Mouse (Mus musculus) heart, postnatal 4 days (tissue): ENCODE measurements at regions not wholly inside any gene's neighbourhood (a gene's known extent, or its start where the extent isn't known, plus 50 kb on each side); places are given as distances from the start of the nearest gene placed in this dataset.

ENCODE experiments used
- DNase-seq: peaks from one replicate; pipeline ENCODE4 v3.0.0; 2021

DNA sequence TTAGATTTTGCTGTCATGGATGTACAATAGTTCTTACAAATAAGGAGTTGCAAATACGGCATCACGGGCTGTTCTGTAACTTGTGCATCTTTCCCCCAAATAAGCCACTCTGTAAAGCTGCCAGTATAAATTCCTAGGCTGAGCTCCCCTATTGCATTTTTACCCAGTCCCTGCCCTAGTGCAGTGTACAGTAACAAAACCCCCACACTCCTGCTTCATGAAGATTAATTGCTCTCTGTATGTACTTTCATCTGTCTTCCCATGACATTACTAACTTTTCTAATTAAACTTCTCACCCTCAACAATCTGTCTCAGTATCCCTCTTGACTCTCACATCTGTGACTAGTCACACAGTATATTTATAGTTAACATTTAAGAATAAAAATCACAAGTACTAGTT lies 73.4 kb downstream of the Tm4sf1 start:
- no peak for DNase-seq

DNA sequence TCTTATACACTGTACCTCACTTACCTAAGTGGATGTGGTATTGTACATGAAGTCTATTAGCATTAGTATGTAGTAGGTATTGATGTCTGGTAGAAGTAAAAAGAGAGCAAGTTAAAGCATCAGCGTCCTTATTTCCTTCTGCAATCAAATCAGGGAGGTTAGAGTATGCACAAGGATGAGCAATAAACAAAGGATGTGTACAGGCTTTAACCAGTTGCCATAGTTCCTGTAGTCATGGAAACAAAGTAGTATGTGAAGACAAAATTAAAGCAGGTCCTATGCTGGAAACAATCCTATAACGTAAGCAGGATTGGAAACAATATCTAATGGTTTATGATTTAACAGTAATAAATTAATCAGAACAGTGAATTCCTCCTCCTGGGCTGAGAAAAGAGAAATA lies 78.0 kb downstream of the Tm4sf1 start:
- DNase-seq, result no peak

DNA sequence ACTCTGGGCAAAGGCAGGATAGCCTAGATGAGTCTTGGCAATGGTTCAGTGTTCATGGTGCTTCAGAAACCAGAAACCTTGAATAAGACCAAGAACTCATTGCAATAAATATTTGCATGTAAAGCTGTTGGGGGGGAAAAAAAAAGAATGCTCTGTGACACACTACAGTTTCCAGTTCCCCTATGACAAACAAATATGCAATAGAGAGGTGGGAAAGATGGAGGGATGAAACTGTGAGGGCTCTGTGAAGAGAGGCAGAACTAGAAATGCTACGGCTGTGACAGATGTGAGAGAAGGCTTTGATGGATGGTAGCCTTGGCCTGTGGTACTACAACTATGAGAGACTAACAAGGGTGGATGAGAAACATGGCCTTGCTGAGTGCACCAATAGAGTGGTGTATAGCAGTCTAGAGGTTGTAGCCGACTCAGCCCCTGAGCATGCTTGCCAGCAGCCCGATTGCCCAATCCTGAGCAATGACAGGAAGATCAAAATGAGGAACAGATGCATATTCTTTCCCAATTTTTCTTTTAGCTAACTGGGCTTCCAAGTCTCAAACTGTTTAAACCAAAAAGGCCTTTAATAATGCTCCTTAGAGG lies 79.4 kb downstream of the Tm4sf1 start:
- DNase-seq, result no peak

DNA sequence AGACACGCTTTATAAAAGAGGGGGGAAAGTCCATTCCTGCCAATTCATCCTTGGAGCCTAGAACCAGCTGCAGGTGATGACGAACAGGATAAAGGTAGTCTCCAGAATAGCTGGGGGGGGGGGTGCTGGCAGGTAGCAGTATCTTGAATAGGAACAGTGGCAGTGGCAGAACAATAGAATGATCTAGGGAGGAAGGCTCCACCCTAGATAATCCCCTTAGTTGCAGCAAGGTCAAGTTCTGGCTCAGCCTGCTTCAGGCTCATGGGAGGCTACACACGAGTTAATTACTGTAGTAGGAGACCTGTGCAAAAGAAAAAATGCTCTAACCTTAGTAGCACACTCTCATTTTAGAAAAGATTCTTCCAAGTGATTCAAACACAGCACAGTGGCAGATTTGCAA lies 83.4 kb downstream of the Tm4sf1 start:
- no peak for DNase-seq

DNA sequence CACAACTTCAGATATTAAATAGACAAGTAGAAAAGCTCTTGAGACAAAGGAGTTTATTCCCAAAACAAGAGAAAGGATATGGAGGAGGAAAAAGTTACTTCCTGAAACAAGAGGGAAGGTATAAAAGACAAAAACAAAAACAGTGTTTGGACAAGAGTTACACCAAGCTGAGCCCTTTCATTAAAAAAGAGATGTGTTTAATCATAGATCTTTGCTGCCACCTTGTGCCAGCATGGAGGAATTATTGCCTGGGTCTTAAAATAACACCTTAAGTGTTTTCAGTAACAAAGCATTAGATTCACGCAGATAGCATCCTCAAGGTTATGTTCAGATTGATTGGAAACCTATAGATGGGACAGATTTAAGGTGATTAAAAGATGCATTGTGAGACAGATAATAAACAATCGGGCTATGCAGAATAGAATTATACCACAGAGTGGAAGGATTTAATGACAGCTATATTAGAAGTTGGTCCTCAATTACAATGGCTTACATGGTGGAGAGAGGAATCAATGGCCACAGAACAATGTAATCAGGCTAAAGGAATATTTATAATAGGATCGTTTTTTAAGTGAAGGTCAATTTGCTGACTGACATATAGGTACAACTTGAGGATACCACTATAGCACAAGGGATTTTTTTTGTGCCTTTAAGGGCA lies 97.6 kb downstream of the Tm4sf1 start:
- peak; percentile 49 for DNase-seq

DNA sequence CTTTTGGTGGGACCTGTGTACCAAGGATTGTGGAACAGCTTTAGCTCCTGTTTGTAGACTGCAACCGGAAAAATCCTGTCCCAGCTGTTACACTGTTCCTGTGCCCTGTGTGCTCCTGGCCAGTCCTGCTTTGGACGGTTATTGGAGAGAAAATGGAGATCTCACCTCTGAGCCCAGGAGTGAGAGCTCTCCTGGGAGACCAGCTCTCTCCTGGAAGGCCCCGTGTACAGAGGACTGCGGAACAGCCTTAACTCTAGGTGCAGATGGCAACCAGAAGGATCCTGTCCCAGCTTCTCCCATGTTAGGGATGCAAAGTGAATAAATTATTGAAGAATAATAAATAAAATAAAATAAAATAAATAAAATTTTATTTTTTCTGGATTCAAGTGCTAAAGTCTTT lies 98.4 kb downstream of the Tm4sf1 start:
- no peak for DNase-seq

DNA sequence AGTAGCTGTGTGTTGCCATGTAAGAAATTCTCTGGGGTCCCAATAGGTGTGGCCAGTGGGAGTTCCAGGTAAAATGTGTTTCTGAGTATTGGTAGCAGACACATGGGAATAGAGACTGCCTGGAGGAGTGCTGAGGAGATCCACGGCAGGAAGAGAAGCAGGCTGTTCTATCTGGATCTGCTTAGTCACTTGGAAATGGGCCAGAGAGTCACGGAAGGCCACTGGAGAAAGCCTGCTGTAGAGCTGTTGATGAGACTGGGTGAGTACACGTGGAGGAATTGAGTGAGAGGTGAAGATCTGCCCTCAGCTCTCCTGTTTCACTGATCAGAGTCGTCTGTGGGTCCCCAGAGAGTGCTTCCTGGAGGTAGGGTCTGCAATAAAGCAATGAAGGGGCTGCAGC lies 120.2 kb downstream of the Tm4sf1 start:
- DNase-seq, result peak; percentile 7

DNA sequence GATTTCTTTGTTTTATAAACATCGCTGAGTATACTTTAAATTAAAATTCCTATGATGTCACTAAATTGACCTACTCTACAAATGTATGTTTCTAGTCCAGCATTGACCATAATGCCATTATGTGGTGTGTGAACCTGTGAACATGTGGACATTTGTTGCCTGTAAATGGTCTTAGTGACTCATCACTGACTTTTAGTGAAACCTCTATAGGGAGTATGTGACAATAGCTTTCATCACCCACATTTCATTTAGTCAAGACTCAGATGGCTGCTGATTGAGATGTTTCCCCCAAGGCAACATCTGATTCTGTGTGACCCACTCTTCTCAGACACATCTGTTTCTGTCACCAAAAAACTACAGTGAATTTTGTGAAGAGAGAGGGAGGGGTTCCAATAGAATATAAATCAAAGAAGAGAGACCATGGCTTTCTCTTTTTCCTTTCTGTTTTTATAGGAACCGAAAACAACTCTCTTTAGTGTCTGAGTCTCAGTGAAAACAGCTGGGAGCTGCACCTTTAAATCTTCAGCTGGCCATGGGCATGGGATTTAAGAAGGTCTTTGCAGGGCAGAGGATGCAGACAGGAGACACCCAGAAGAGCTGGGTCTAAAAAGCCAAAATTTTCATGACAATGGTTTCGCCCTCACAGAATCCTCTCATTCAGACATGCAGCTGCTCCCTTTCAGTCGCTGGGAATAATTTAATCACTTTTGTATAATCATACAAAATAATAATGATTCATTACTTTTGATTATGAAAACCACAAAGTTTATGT lies 148.4 kb downstream of the Tm4sf1 start:
- no peak for DNase-seq

DNA sequence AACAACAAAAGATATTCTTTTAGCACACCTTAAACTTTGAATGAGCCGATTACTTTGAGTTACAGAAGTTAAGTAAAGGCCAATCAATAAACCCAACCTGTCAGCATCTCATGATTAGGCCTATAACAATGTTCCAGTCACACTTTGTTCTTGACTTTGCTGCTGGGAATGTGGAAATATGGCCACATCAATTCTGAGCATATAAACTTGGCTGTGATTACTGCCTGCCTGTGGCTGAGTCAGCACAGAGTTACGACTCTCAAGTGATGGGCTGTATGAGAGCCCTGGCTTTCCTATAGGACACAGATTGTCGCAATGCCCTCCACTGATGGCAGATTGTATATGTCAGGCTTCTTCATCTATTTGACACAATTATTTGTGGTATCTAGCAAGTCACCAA lies 152.6 kb downstream of the Tm4sf1 start:
- DNase-seq, result no peak

DNA sequence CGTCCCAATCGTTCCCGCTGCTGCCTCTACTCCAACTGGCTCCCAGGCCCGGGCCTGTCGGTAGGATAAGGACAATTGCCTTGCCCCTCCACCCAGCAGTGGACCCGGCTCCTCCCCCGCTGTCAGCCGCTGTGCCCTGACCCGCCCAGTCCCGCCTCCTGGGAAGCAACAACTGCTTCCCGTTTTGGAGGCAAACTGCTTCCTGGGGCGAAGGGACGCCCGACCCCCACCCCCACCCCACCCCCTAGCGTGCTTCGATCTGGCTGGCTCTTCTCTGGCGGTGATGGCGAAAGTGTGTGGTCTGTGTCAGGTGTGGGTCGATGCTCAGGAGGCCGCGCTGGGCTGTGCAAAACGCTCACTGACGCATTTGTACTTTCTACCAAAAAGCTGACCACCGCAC lies 164.9 kb downstream of the Tm4sf1 start:
- peak; percentile 36 for DNase-seq

DNA sequence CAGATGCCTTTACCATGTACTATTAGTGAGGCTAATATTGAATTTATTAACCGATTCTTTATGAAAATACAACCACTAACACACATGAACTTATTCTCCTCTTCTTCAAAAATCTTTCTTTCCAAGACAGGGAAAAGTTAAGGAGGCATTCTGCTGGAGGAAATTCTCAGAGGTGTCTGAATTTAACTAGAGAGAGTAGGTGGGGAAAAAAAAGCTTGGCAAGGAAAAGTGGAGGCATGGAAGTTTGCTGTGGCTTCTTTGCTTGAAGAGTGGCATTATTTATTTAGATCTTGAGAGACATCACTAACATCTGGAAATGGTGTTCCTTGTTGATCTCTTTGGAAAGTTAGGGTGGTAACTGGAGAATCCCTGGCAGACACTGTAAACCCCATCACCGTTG lies 173.2 kb downstream of the Tm4sf1 start:
- no peak for DNase-seq

DNA sequence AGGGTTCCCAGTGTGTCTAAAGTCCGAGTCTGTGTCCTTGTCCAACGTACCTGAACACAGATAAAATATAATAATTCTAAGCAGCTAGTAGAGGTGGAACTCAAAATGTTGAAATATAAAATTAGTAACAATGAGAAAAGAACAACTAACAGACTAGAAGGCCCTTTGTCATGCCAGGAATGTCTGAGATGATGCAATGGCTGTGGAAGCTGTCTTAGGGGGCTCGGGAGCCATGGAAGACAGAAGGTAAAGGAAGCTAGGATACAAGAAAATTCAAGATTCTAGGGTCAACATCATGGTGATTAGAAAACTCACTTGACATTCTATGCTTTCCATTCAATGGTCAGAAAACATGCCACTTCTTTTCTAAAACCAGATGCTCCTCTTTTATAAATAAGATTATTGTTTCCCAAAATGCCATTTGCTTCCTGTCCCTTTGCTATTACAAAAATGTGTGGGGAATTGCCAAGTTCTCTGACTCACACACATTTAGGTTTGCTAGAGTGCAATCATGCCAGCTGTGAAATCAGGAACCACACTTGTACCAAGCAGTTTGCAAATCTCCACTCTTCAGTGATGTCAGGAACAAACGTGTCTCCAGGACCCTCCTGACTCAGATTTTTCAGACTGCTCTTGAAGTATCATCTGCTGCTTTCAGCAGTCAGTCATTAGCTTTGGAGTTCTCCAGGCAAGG lies 175.8 kb downstream of the Tm4sf1 start:
- DNase-seq, result no peak

DNA sequence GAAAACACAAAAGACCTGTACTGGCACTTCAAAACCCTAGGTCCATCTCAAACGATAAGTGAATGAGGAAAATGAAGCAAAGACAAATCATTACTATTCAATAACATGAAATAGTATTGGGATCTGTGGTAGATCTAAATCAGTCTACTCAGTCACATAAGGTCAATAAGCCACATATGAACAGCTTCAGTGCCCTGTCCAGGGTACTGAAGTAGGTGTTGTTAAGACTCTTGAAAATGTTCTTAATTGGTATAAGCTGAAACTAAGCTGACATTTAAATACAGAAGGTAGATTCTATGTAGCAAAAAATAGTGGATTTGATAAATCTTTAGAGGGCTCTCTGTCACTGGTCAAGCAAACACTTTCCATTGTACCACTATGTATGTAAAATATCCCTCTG lies 183.8 kb downstream of the Tm4sf1 start:
- no peak for DNase-seq

DNA sequence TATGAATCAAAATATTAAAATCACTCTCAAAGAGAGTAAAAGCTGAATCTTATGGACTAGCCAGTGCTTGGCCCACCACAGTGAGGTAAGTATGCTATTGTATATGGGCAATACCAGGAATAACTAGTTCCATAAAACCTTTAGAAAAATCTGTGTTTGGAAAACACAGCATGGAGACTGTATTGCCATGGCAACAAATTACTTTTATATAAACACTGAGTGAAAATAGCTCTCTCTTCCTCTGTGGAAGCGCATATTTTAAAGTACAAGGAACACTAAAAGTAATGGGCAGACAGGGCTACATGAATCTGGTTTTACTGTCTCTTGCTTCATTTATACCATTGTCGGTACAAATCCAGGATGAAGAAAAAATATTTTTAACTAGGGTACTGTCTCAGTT lies 199.5 kb downstream of the Tm4sf1 start:
- no peak for DNase-seq

DNA sequence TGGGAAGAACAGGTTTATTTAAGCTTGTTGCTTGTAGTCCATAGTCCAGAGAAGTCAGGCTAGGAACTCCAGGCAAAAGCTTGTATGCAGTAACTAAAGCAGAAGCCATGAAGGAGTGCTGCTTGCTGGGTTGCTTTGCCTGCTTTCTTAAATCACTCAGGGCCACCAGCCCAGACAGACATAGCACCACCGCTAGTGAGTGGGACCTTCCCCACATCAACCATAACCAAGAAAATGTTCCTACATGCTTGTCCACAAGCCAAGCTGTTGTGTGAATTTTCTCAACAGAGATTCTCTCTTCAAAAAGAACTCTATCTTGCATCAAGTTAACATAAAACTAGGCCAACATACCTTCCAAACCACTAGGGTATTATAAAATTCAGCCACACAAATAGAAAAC lies 201.3 kb downstream of the Tm4sf1 start:
- DNase-seq, result no peak

DNA sequence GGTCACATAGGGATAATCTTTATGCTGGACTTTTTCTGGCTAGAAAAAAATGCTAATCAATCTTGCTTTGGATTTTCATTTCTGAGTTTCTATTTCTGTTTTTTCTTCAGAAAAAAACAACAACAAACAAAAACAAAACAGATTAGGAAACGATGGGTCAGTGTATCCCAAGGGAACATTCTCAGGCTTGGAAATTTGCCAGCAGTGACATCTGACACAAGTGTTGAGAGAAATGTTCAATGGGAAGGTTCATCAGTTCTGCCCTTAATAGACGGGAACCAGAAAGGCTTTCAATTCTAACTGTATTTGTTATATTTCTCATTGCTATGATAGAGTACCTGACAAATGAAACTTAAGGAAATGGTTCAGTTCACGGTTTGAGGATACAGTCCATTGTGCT lies 206.9 kb downstream of the Tm4sf1 start:
- DNase-seq, result no peak

DNA sequence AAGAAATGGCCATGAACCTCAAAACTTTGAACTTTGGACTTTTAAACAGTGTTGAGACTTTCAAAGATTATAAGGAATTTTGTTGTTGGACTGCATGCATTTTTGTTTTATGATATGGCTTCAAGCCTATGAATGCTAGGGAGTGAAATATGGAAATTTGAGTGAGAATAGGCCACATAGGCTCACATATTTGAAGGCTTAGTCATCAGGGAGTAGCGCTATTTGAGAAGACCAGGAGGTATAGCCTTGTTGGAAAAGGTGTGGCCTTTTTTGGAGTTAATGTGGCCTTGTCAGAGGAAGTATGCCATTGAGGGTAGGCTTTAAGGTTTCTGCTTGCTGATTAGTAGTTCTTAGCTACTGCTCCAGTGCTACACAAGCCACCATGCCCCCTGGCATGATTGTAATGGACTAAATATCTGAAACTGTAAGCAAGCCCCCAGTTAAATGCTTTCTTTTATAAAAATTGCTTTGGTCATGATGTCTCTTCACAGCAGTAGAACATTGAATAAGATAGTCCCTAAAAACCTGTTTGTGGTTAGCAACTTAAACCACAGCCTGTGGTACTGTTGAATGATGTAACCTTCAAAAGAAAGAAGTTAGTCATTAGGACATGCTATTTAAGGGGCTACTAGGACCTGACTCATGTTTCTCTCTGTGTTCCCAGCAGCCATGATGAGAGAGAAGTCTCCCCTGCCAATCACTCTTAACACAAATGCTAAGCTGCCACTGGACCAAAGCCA lies 208.4 kb downstream of the Tm4sf1 start:
- DNase-seq, result no peak

DNA sequence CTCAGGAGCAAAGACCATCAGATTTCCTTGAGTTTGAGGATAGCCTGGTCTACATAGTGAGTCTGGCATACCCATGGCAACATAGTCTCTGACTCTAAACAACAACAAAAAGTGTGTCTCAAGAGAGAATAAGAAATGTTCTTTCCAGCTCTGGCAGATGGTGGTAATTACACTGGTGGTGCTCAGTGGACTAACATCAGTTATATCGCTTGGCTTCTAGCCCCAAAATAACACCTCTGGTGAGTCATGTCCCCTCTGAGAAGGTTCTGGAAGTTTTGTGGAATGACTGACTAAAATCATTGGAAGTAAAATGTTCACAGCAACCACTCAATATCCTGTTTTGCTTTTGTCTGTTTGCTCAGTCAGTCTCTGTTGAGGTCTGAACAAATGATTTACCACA lies 227.3 kb downstream of the Tm4sf1 start:
- DNase-seq, result no peak

DNA sequence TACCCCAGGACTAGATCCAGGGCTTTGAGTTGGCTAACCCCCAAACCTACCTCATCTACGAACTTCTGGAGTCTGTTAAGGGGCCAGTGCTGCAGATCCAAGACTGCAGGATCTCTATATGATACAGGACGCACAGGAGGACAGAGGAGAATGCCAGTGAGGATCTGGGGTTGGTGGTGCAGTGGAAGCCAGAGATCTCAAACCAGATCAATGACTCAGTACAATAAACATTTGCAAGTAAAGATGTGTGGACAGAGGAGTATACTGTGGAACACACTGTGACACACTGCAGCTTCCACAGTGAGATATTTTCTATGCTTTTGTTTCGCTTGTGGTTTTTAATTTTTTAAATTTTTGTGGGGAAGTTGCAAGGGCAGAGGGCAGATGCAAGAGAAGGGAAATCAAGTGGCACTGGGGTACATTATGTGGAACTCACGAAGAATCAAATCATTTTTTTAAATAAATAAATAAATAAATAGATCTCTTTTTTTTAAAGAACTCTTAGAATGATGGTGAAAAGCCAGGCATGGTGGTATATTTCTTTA lies 227.8 kb downstream of the Tm4sf1 start:
- DNase-seq, result no peak

DNA sequence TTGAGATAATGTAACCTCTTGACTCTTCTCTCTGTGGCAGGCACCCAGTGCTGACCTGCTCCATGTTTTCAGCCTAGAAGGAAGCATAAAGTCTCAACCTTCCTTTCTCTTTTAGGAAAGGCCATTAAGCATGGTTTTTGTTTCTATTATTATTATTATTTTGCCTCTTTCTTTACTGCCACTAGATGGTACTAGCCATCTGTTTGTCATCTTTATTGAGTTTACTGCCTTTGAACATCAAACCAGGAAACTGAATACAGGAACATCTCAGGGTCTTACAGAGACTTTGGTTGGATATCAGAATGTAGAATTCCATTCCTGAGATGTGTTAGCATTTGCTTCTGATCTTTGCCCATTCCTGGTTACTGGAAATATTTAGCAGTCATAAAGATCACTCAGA lies 268.8 kb downstream of the Tm4sf1 start:
- DNase-seq, result no peak

DNA sequence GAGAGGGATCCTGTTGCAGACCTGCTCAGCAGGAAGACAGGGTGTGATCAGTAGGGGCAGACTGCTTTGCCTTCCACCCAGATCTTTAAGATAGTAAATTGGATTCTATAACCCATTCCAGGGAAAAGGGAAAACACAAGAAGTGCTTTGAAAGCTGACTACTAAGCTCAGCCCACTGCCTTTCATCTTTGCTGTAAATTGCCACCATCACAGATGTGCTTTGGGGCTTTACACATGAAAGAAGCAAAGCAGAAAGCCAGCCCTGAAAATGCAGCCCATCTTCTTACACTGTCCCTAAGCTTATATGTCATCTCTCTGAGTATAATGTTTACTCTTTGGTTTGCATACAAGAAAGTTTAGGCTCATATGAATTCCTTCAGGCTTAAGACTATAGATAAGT lies 283.6 kb downstream of the Tm4sf1 start:
- DNase-seq, result no peak

DNA sequence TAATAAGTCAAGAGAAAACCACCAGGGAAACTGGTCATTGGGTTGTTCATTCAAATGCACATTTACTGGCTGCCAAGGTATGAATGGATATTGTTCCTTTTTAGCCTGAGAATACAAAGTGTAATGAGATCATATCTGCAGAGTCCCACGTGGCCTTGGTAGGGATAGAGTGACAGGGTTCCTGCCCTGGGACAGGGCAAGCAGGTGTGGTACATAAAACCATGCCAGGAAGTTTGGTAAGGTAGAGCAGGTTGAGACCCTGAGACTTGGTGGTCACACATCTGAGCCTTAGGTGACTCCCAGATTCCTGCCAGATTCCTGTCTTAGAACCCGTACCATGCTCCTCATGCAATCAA lies 320.5 kb downstream of the Tm4sf1 start:
- no peak for DNase-seq
